Mouse (Mus musculus) kidney, postnatal 4 days (tissue): ENCODE measurements around the gene Gm11032.
"Not testable (repeated sequence)": the region's sequence is repeated elsewhere in the genome, so short reads cannot be mapped to it uniquely, and the experiment has no call there.

ENCODE experiments used
- DNase-seq, 2 experiments: peaks; one replicate each; pipeline ENCODE4 v3.0.0; 2021; ENCODE audit warnings: mixed read lengths in 2 of 2

The Gm11032 gene

DNA sequence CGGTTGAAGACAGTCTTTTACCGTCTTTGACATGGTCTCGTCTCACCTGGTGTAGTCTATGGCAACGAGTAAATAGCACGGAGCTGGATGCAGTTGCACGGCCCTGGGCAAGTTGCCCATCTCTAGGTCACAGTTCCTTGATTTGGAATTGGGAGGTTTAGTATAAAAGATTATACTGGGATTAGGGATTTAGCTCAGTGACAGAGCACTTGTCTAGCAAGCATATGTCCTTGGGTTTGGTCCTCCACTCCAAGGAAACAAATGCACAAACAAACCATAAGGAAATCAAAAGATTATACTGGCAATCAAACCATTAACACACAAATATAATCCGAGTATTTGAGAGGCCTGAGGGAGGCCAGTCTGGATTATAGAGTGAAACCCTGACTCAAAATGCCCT is 7.8 kb downstream of the Gm11032 start:
- peak in 1 of 2 experiments; percentile 42 for DNase-seq

GRCm38 (mm10) chr11:4629861-4630280 is 10.0 kb downstream of the Gm11032 start:
- DNase-seq = peak; percentile 42 to 65

DNA sequence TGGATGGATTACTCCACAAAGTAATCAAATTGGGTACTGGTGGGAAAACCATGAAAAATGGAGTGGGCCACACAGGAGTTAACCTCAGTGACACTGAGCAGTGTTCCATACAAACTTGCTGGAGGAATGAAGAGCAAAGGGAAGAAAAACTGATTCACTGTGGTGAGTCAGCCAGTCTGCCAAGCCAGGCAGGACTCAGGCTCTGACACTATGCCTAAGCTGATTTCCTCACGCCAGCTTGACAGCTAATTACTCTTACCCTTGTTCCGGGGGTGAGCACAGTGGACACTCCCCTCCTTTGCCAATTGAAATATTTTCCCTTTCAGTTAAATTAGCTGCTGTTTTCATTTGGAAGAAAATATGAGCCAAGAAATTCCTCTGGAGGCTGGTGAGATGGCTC is 13.6 kb downstream of the Gm11032 start:
- no peak for DNase-seq

GRCm38 (mm10) chr11:4634395-4634794 is 14.5 kb downstream of the Gm11032 start:
- no peak for DNase-seq

- no peak for DNase-seq
These were observed 17.0 kb downstream of the Gm11032 start for GRCm38 (mm10) chr11:4636782-4637342.

DNA sequence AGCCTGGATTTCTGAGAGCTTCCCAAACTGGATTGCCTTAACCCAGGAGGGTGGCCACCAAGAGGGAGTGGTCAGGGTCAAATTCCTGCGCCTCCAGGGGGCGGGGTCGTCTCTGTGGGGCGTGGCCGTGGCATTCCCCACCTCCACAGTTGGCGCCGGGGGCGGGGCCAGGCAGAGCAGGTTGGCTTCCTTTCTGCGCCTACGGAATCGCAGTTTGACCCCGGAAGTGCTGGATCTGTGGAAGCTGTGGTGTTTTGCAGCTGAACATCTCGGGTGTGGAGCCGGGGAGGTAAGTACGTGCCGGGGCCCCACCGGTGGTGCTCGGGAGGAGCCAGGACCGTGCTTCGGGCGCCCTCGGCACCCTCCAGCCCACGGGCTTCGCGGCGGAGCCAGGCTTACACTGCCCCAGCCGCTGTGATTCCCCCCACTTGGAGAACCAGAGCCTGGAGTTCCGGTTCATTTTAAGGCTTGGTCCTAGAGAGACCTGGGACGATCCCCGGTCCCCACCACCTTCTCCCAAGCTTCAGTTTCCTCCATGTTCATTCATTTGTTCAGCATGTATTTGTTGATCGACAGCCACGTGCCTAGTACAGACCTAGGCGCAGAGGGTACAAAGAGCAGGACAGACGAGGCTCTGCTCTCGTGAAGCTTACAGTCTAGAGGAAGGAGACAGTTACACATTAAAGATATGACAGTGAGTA is 17.8 kb downstream of the Gm11032 start, which contains the start of gene Ascc2:
TSS of gene Ascc2 (plus strand) at position 214 of the 701 bp plus-strand sequence.
- peak; percentile 99 for DNase-seq

GRCm38 (mm10) chr11:4638261-4638660 is 18.4 kb downstream of the Gm11032 start:
- no peak for DNase-seq

GRCm38 (mm10) chr11:4641185-4641584 is 21.3 kb downstream of the Gm11032 start:
- no peak for DNase-seq

GRCm38 (mm10) chr11:4643722-4644121 is 23.9 kb downstream of the Gm11032 start:
- no peak for DNase-seq

GRCm38 (mm10) chr11:4645180-4645579 is 25.3 kb downstream of the Gm11032 start:
- DNase-seq = not testable (repeated sequence)

DNA sequence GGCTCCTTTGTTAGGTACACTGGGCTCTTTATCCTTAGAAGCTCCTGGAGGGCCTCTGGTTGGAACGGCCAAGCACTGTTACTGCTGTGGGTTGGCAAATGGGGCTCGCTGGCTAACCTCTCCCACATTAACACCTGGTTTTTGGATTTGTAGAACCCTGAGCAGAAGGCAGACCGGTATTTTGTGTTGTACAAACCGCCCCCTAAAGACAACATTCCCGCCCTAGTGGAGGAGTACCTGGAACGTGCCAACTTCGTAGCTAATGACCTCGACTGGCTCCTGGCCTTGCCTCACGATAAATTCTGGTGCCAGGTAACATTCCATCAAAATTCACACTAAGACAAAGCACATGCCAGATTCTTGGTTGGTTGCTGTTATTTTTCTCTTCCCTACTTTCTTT is 26.5 kb downstream of the Gm11032 start:
- DNase-seq = no peak

- no peak for DNase-seq
These were observed 40.0 kb downstream of the Gm11032 start for GRCm38 (mm10) chr11:4659818-4660217.

GRCm38 (mm10) chr11:4660309-4661025 is 40.6 kb downstream of the Gm11032 start:
- DNase-seq = no peak

DNA sequence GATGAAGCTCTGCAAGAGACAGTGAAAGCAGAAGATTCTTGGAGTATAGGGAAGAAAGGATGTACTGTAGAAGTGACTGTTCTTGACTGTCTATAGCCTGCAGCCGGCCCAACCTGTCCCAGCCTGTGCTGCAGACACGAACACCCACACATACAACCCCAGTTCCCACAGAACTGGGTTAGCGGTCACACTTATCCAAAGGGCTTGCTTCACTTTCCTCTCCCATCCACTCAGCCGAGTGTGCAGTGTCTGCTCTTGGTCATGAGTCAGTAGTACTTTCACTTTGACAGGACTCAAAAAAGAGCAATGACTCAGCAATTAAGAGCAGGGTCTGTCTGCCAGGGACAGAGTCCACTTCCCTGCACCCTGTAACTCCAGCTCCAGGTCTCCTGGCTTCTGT is 41.5 kb downstream of the Gm11032 start:
- no peak for DNase-seq

- no peak for DNase-seq
These were observed 42.1 kb downstream of the Gm11032 start for GRCm38 (mm10) chr11:4661871-4662495.

DNA sequence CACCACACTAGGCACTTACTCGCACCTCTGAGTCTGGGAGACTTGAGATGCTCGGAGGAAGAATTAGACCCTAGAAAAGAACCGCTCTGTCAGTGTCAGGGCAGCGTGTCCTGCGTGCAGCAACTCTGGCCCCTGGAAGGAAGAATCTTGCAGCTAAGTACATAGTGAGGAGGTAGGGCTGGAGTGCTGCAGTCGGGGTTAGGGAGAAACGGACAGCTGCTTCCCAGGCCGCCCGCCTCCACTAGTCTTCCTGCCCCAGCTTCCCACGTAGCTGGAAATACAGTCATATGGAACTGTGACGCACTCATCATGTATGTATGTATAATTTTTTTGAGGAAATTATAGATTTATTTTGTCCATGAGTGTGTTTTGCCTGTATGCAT is 42.6 kb downstream of the Gm11032 start:
- DNase-seq = no peak
